Mouse (Mus musculus): ENCODE measurements around the gene Gdpd1.
"Not testable (repeated sequence)": the region's sequence is repeated elsewhere in the genome, so short reads cannot be mapped to it uniquely, and the experiment has no call there.

The Gdpd1 gene

GRCm38 (mm10) chr11:87073866-87074440, at the start of gene Gdpd1:
Gene Gdpd1, minus strand, starts transcription at chr11:87074062.
- DNase-seq = peak; percentile 95

- DNase-seq = no peak
These were observed 48.0 kb upstream of the Gdpd1 start for GRCm38 (mm10) chr11:87121864-87122263.

GRCm38 (mm10) chr11:87110172-87110909, 36.5 kb upstream of the Gdpd1 start:
- no peak for DNase-seq

GRCm38 (mm10) chr11:87109519-87110171, 35.8 kb upstream of the Gdpd1 start:
- peak; percentile 44 for DNase-seq

- DNase-seq = peak; percentile 96
These were observed 35.1 kb upstream of the Gdpd1 start, which contains the start of gene Ska2 for GRCm38 (mm10) chr11:87108755-87109518. Gene Ska2, plus strand, starts transcription at chr11:87109234.

- no peak for DNase-seq
These were observed 34.5 kb upstream of the Gdpd1 start, which contains the start of gene Prr11 for GRCm38 (mm10) chr11:87108409-87108754. Gene Prr11, minus strand, starts transcription at chr11:87108708.

GRCm38 (mm10) chr11:87087142-87087541, 13.3 kb upstream of the Gdpd1 start:
- DNase-seq = no peak

GRCm38 (mm10) chr11:87086290-87086984, 12.6 kb upstream of the Gdpd1 start, which contains the start of gene Smg8:
Gene Smg8, minus strand, starts transcription at chr11:87086774.
- peak; percentile 85 for DNase-seq

- no peak for DNase-seq
These were observed 11.6 kb upstream of the Gdpd1 start for GRCm38 (mm10) chr11:87085461-87085860.

- DNase-seq = no peak
These were observed 9.8 kb upstream of the Gdpd1 start for GRCm38 (mm10) chr11:87083712-87084111.

GRCm38 (mm10) chr11:87073343-87073865, 458 bp downstream of the Gdpd1 start:
- DNase-seq = peak; percentile 43

- no peak for DNase-seq
These were observed 11.8 kb downstream of the Gdpd1 start for GRCm38 (mm10) chr11:87062087-87062486.

GRCm38 (mm10) chr11:87060410-87060809, 13.5 kb downstream of the Gdpd1 start:
- no peak for DNase-seq

GRCm38 (mm10) chr11:87056286-87056685, 17.6 kb downstream of the Gdpd1 start:
- no peak for DNase-seq

GRCm38 (mm10) chr11:87048900-87049299, 25.0 kb downstream of the Gdpd1 start:
- DNase-seq = not testable (repeated sequence)

- DNase-seq = no peak
These were observed 26.9 kb downstream of the Gdpd1 start for GRCm38 (mm10) chr11:87046968-87047367.

GRCm38 (mm10) chr11:87043052-87043451, 30.8 kb downstream of the Gdpd1 start:
- no peak for DNase-seq

GRCm38 (mm10) chr11:87039307-87039963, 34.4 kb downstream of the Gdpd1 start:
- DNase-seq = no peak

- DNase-seq = peak; percentile 25
These were observed 37.7 kb downstream of the Gdpd1 start for GRCm38 (mm10) chr11:87036180-87036579.

- DNase-seq = no peak
These were observed 45.6 kb downstream of the Gdpd1 start for GRCm38 (mm10) chr11:87028212-87028611.

GRCm38 (mm10) chr11:87026096-87026875, 47.6 kb downstream of the Gdpd1 start:
- DNase-seq = no peak

Measured in thymus, postnatal 14 days (tissue).